Mouse (Mus musculus): ENCODE measurements around the gene Adam22. TPM values are rescaled to one million over a fixed set of nuclear protein-coding genes. Genes with fewer than 3 reads are reported as not detected.

Adam22 gene
- polyA plus RNA-seq, 1 experiment from 2014 or later, result 7.3 TPM

DNA sequence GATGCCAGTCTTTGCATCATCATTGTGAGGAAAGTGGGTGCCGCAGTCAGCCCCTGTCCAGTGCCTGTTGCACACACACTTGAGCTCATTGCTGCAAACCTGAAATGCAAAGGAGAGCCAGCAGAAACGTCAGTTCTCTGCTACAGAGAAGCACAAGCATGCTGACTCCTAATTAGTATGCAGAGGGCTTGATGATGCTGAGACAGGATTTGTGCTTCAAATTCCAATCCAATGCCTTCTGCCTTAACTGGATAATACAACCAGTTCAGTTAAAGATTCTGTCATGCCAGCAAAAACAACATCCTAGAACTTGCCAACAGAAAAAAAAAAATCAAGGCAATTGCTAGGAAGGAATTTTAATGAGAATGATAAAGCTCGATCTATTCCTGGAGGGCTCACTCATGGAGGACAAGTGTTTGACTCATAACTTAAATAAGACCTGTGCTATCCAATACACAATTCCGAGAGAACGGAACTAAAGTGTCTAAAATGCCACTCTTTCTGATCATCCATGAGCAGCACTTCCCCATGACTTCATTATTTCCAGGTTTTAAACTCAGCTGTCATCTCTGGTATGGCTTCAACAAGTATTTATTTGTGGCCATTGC lies 251.3 kb downstream of the Adam22 start:
- Histone ChIP-seq H3K9me3 (no peaks in the 10 kb centered on the region), H3K4me1 (no peaks in the 10 kb centered on the region), H3K4me3 (no peak overlapping the region), H3K27ac (no peak overlapping the region), H3K36me3 (replicated peaks) (no peaks in the 10 kb centered on the region), H3K27me3 (ENCODE audit: poor library complexity, severe bottlenecking) (no peaks in the 10 kb centered on the region)
- no peak for DNase-seq (ENCODE audit: extremely low spot score, low spot score)
- WGBS, result 84% methylated on average over 5 of the region's 5 CpGs

DNA sequence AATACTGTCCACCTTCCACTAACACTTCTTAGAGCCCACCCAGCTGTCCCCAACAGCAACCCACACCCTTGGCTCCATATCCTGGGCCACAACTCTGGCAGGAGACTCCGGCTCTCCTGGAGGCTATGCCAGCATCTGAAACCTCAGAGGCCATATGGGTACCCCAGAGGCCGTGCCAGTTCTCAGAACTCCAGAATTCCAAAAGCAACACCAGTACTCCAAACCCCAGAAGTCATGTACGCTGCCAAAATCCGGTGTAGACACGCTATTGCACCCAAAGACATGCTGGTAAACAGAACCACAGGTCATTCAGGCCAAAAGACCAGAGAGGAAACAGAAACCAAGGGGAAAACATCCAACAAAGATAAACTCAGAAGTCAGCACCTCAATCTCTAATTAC lies 255.7 kb downstream of the Adam22 start:
- WGBS, result 91% methylated on average over 5 of the region's 5 CpGs
- Histone ChIP-seq H3K4me1 (no peaks in the 10 kb centered on the region), H3K27me3 (ENCODE audit: poor library complexity, severe bottlenecking) (no peaks in the 10 kb centered on the region), H3K36me3 (replicated peaks) (no peaks in the 10 kb centered on the region), H3K4me3 (no peak overlapping the region), H3K27ac (no peak overlapping the region), H3K9me3 (no peaks in the 10 kb centered on the region)
- no peak for DNase-seq (ENCODE audit: extremely low spot score, low spot score)

DNA sequence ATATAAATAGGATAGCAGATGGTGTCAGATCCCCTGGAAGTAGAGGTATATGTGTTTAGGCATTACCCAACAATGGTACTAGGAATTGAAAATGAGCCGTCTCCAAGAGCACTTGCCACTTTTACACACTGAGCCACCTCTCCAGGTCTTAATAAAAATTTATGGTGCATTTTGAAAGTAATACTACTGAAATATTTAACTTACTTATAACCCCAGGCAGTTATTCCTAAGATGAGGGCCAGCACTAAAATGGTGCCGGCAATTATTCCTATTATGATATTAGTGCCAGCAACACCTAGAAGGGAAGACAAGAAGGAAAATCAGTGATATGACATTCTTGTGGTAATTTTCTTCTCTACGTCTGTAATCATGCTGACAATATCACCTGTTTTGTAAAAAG lies 256.3 kb downstream of the Adam22 start:
- WGBS, result 93% methylated on average over 3 of the region's 3 CpGs
- Histone ChIP-seq H3K27ac (no peak overlapping the region), H3K4me1 (no peaks in the 10 kb centered on the region), H3K27me3 (ENCODE audit: poor library complexity, severe bottlenecking) (no peaks in the 10 kb centered on the region), H3K36me3 (replicated peaks) (no peaks in the 10 kb centered on the region), H3K9me3 (no peaks in the 10 kb centered on the region), H3K4me3 (no peak overlapping the region)
- DNase-seq (ENCODE audit: extremely low spot score, low spot score), result no peak

DNA sequence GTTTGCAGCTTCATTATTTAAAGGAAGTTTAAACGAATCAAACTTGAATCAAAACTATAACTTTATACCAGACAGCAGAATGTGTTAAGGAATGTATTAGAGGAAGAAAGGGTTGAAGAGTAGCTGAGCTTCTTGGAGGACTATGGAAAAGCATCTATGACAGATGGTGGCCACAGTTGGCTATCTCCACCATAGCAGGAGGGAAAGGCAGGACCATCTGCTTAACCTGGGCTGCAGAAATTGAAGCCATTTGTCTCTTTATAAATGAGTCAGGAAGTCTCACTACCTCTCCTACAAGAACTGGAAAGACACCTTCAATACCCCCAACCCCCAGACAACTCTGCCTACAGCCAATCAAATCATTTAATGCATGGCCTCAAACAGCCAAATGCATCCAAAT lies 272.3 kb downstream of the Adam22 start:
- Histone ChIP-seq H3K27me3 (ENCODE audit: poor library complexity, severe bottlenecking) (no peaks in the 10 kb centered on the region), H3K4me3 (no peak overlapping the region), H3K9me3 (no peaks in the 10 kb centered on the region), H3K4me1 (no peaks in the 10 kb centered on the region), H3K36me3 (replicated peaks) (no peaks in the 10 kb centered on the region), H3K27ac (no peak overlapping the region)
- DNase-seq (ENCODE audit: extremely low spot score, low spot score), result no peak
- WGBS, result 90% methylated on average over 1 of the region's 1 CpGs

DNA sequence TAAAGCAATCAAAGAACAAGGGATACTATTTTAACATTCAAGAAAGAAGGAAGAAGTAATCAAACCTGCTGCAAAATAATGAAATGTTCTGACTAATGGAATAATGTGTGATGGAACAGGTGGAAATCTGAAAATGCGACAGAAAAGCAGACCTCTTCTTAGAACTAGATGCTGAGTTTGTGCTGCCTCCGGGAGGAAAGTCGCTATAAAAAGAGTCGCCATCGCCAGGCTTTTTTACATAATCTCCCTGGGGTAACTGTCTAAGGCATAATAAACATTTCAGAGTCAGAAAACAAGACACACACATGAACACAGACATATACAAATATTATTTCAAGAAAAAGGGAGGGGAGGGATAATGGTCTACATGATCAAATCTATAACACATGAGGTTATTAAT lies 273.0 kb downstream of the Adam22 start:
- Histone ChIP-seq H3K36me3 (replicated peaks) (no peaks in the 10 kb centered on the region), H3K27me3 (ENCODE audit: poor library complexity, severe bottlenecking) (no peaks in the 10 kb centered on the region), H3K4me3 (no peak overlapping the region), H3K27ac (no peak overlapping the region), H3K4me1 (no peaks in the 10 kb centered on the region), H3K9me3 (no peaks in the 10 kb centered on the region)
- no peak for DNase-seq (ENCODE audit: extremely low spot score, low spot score)
- 91% methylated on average over 5 of the region's 5 CpGs for WGBS

DNA sequence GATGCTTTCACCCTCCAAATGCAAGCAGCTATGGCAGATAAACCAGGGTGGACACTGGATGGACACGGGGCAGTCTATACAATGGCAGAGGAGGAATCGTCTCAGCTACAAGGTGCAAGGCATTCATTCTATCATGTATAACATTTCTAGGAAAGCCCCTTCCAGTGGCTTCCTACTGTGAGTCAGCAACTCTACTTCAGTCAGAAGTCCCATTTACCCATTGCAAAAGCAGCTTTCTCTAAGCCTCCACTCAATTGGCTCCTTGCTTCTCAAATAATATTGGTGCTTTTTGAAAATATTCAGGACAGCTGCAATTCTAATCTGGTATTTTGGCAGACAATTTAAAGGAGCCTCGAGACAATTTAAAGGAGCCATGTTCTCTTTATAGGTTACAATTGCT lies 279.8 kb downstream of the Adam22 start:
- Histone ChIP-seq H3K4me1 (no peaks in the 10 kb centered on the region), H3K36me3 (replicated peaks) (no peaks in the 10 kb centered on the region), H3K9me3 (no peaks in the 10 kb centered on the region), H3K27ac (no peak overlapping the region), H3K27me3 (ENCODE audit: poor library complexity, severe bottlenecking) (no peaks in the 10 kb centered on the region), H3K4me3 (no peak overlapping the region)
- WGBS, result 84% methylated on average over 3 of the region's 3 CpGs
- DNase-seq (ENCODE audit: extremely low spot score, low spot score), result no peak

DNA sequence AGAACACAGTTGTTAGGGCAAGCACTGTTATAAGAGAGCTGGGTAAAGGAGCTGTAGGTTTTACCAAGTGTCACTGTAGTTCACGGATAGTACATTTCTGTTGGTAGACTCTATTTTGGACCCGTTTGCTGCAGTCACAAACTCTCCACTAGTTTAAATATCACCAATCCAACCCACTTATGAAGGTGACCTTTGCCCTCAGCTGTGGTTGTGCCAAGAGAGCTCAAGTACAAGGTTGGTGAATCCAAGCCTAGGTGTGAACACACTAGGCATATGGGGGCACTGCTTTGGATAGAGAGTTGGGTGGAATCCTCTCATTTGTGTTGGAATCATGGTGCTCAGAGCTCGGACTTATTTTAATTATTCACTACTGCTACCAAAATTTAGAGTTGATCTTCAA lies 282.3 kb downstream of the Adam22 start:
- H3K9me3 ChIP-seq, result no peaks in the 10 kb centered on the region

DNA sequence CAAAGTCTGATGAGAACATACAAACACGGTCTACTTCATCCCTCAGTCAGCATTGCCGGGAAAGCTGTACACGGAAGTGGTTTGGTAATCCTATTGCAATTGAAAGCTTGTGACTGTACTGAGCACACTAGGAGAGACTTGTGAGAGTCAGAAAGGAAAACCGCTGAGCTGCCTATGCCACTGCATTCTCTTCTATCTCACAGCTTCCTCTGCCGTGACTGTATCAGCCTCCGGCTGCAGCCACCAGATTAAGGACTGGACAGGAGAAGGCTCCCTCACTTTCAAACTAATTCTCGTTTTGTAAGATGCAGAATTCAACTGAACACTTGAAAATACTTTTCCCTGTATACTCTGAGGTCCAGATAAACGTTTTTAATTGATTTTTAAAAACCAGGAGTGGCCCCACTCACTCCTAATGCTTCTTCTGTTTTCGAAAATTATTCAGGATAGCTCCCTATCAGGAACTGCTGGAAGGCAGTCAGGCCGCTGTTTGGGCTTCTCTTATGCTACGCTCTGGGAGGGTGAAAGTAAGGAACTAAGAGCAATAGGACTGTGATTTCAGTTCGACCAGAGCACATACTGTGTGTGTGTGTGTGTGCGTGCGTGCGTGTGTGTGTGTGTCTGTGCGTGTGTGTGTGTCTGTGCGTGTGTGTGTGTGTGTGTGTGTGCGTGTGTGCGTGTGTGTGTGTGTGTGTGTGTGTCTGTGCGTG lies 285.0 kb downstream of the Adam22 start:
- no peak overlapping the region for H3K4me3 ChIP-seq
- H3K9me3 ChIP-seq, result no peaks in the 10 kb centered on the region
- no peak overlapping the region for H3K27ac ChIP-seq
- no peaks in the 10 kb centered on the region for H3K27me3 ChIP-seq (ENCODE audit: poor library complexity, severe bottlenecking)
- no peaks in the 10 kb centered on the region for H3K36me3 ChIP-seq (replicated peaks)
- no peak for DNase-seq (ENCODE audit: extremely low spot score, low spot score)
- H3K4me1 ChIP-seq, result no peaks in the 10 kb centered on the region
- 75% methylated on average over 20 of the region's 20 CpGs for WGBS

More for the DNA sequence above, 282.3 kb downstream of the Adam22 start:
- 89% methylated on average over 3 of the region's 3 CpGs for WGBS
- no peak overlapping the region for H3K4me3 ChIP-seq
- no peak overlapping the region for H3K27ac ChIP-seq
- H3K36me3 ChIP-seq (replicated peaks), result no peaks in the 10 kb centered on the region
- H3K27me3 ChIP-seq (ENCODE audit: poor library complexity, severe bottlenecking), result no peaks in the 10 kb centered on the region
- no peak for DNase-seq (ENCODE audit: extremely low spot score, low spot score)
- no peaks in the 10 kb centered on the region for H3K4me1 ChIP-seq

DNA sequence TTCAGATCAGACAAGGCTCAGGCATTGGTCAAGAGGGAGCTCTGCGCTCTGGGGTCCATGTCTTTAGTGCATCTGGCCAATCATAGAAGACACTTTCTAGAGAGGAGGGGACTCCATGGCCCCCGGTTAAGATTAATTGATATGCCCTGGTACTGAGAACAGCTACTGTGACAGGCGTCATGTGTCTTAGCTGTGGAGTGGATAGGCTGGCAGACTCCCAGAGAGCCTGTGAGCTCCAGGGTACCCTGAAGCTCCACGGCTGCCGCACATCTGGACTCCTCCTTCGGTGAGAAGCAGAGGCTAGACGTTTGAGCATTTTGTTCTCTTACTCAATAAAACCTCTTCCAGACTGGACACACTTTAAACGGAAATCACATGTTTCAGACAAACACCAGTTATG lies 290.5 kb downstream of the Adam22 start:
- no peaks in the 10 kb centered on the region for H3K9me3 ChIP-seq
- DNase-seq (ENCODE audit: extremely low spot score, low spot score), result no peak
- WGBS, result 92% methylated on average over 8 of the region's 8 CpGs
- H3K36me3 ChIP-seq (replicated peaks), result peaks cover 9% of the 10 kb centered on the region; the same call in 1 of the 2 replicates
- H3K27me3 ChIP-seq (ENCODE audit: poor library complexity, severe bottlenecking), result no peaks in the 10 kb centered on the region
- no peaks in the 10 kb centered on the region for H3K4me1 ChIP-seq
- no peak overlapping the region for H3K27ac ChIP-seq
- H3K4me3 ChIP-seq, result no peak overlapping the region

DNA sequence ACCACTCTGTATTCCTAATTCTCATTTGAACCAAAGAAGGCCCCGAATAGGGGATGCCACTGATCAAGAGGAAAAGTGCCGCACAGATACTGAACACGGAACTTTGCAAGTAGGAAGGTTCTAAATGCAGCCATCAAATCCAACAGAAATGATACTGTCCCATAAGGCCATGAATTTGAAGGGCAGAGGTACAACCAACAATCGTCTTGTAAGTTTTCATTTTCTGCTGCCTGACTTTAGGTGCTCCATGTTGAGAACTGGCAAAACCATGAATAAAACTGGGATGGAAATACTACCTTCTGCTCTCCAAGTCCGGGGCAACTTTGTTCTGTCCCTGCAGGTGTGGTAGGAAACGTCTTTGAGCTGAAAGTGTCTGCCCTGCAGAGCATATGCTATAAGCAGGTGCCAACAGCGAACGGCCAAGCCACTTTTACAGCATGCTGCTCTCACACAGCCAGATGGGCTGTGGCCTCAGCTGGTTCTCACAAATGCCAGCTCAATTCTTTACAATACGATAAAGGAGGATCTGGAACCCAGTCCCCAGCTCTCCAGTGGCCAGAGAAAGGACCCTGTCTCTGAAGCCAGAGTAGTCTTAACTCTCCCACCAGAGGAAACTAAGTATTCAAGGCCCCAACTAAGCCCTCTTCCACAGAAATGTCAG lies 293.9 kb downstream of the Adam22 start:
- no peak overlapping the region for H3K4me3 ChIP-seq
- H3K27ac ChIP-seq, result no peak overlapping the region
- H3K27me3 ChIP-seq (ENCODE audit: poor library complexity, severe bottlenecking), result no peaks in the 10 kb centered on the region
- no peak for DNase-seq (ENCODE audit: extremely low spot score, low spot score)
- no peaks in the 10 kb centered on the region for H3K9me3 ChIP-seq
- no peaks in the 10 kb centered on the region for H3K4me1 ChIP-seq
- 94% methylated on average over 9 of the region's 9 CpGs for WGBS
- H3K36me3 ChIP-seq (replicated peaks), result peaks cover 15% of the 10 kb centered on the region

DNA sequence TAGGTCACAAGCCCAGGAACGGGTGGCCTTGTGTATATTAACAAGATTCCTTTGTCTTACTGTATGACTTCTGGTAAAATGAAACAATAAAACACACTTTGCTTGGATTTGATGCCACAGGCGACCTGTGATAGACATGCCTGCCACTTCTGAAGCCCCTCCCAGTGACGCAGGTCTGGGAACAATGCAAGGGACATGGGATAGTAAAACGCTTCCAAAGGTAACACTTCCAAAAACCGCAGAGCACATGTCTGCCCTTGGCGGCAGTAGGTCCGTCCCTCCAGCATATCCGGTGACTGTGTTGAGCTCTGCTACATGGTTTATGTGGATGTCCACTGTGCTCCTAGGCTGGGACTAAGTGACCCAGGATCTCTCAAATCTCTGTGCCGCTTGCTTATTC lies 294.6 kb downstream of the Adam22 start:
- DNase-seq (ENCODE audit: extremely low spot score, low spot score), result no peak
- H3K27ac ChIP-seq, result no peak overlapping the region
- no peaks in the 10 kb centered on the region for H3K4me1 ChIP-seq
- H3K27me3 ChIP-seq (ENCODE audit: poor library complexity, severe bottlenecking), result no peaks in the 10 kb centered on the region
- H3K36me3 ChIP-seq (replicated peaks), result peaks cover 16% of the 10 kb centered on the region
- no peaks in the 10 kb centered on the region for H3K9me3 ChIP-seq
- no peak overlapping the region for H3K4me3 ChIP-seq
- WGBS, result 92% methylated on average over 9 of the region's 9 CpGs

DNA sequence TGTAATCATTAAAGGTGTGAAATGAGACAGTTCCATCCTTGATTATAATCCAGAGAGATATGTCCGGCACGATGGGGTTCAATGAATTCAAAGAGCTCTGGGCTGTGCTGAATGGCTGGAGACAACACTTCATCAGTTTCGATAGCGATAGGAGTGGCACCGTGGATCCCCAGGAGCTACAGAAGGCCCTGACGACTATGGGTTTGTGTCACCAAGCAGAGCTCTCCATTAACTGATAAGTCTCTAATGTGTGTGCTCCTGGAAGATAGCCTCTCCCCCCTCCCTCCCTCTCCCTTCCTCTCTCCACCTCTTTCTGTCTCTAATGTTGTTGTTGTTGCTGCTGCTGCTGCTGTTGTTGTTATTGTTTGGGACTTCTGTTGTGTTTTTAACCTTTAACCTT lies 304.8 kb downstream of the Adam22 start:
- whole genome bisulfite sequencing, result 71% methylated on average over 6 of the region's 6 CpGs
- Histone ChIP-seq H3K27me3 (ENCODE audit: poor library complexity, severe bottlenecking) (no peaks in the 10 kb centered on the region), H3K9me3 (no peaks in the 10 kb centered on the region), H3K36me3 (replicated peaks) (peaks cover 77% of the 10 kb centered on the region), H3K4me3 (no peak overlapping the region), H3K27ac (no peak overlapping the region), H3K4me1 (no peaks in the 10 kb centered on the region)
- DNase-seq (ENCODE audit: extremely low spot score, low spot score), result no peak

DNA sequence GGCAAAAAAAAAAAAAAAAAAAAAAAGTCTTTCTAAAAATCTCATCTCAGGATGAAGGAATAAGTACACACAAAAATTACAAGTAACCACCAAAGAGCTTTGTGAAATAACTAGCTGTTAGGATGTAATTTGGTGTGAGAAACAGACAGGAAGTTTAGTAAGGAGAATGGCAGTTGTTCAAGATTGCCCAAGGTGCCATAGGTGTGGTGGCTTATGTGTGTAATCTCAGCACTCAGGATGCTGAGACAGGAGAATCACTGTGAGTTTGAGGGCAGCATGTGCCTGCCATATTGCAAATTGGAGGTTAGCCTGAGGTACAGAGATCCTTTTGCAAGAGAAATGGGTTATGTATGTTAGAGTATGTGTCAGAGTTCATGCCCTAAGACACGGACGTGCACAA lies 305.5 kb downstream of the Adam22 start:
- H3K9me3 ChIP-seq, result no peaks in the 10 kb centered on the region
- peaks cover 77% of the 10 kb centered on the region for H3K36me3 ChIP-seq (replicated peaks)

More for the DNA sequence above, 305.5 kb downstream of the Adam22 start:
- no peaks in the 10 kb centered on the region for H3K27me3 ChIP-seq (ENCODE audit: poor library complexity, severe bottlenecking)
- DNase-seq (ENCODE audit: extremely low spot score, low spot score), result no peak
- H3K4me1 ChIP-seq, result peaks cover under 1% of the 10 kb centered on the region; the same call in 1 of the 2 replicates
- 92% methylated on average over 2 of the region's 2 CpGs for WGBS
- no peak overlapping the region for H3K27ac ChIP-seq
- no peak overlapping the region for H3K4me3 ChIP-seq
